Mouse (Mus musculus) urinary bladder, postnatal 25 days (tissue): Measurements from ENCODE around the gene Zbtb17.
A peak's percentile ranks its signal among the peaks of the same experiment; 100 is the strongest.

Source experiments
- DNase-seq: peaks from one replicate; pipeline ENCODE4 v3.0.0; 2022; ENCODE audit warnings: low spot score

Zbtb17 gene

DNA sequence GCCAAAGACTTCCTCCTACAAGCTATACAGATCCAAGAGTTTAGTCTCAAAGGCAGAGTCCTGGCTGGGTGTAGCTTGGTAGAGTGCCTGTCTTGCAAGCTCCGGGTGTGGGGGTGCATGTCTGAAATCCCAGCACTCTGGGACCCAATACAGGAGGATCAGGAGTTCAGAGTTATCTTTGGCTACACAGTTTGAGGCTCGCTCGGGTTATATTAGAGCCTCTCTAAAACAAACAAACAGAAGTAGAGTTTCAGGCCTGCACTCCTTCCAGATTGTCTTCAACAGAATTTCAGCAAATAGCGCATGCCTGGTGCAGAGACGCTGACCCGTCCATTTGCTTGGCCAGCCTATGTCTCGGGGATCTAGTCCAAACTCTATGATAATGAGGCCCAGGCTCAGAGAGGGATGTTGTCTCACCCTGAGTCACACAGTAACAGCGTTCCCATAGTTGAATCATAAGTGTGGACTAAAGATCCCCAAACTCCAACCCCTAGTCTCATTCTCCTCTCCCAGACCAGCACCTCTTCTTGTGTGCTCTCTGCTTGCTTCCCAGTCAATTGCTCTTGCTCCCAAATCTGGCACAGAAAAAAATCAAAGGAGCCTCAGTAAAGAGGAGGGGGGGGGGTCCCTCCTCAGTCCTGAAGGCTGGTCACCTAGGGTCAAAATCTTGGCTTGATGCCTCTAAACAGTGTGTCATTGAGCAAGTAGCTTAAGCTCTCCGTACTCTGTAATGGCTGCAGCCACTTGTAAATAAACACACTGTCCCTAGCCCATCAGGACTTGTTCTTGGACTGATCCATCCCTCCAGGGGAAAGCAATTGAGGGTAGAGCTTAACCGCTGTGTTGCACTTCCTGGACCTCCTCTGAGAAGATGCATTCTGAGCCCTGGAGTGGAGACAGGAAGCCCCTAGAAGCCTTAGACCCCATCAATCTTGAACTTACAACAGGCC lies 17.4 kb upstream of the Zbtb17 start:
- DNase-seq = no peak

DNA sequence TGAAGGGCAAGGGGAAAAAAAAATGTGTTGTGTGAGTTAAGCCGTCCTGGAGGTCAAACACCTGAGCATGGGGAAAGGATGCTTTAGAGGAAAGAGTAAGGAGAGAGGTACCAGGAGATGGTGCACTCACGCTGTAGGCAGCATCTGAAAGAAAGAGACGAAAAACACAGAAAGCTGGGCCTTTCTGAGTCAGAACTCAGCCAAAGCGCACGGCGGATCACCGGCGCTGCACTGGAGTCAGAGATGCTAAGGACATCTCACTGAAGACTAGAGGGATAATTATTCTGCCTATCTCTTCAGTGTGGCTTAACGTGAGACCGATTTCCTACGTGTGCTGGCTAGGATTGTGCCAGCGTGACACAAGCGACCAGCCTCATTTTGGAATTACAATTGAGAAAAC lies 16.5 kb upstream of the Zbtb17 start:
- DNase-seq = no peak

DNA sequence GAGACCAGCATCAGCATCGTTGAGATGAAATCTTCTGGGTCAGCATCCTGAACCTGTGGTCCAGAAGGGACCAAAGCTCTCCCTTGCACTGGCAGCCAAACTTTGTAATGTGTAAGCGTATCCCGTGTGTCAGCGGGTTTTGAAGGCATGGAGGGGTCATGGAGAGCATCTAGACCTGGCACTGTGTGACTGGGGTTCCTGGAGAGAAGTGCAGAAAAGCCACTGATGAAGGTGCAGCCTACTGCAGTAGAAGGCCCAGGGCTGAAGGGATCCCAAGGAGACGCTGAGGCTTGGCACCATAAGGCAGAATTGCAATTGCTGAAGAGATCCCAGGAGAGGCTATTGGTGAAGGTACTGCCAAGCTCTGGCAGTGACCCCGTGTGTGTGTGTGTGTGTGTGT lies 15.1 kb upstream of the Zbtb17 start:
- DNase-seq = no peak

DNA sequence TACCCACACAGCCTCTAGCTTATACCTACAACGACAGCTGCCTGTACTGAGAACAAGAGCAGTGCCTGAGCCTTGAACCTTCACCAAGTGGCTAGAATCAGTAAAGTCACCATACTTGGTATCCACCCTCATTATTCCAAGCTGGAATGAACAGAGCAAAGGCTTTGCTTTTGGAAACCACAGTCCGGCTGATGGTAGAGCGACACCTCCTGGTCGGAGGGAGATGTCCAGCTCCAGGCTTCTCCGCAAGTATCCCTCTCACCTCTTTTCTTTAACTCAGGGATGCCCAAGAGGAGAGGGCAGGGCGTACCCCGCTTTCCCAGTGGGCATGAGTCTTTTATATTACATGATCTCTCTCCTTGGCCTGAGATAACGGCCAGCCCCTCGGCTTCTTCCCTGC lies 14.6 kb upstream of the Zbtb17 start:
- DNase-seq = no peak

GRCm38 (mm10) chr4:141430997-141431396 lies 13.5 kb upstream of the Zbtb17 start:
- peak; percentile 79 for DNase-seq

DNA sequence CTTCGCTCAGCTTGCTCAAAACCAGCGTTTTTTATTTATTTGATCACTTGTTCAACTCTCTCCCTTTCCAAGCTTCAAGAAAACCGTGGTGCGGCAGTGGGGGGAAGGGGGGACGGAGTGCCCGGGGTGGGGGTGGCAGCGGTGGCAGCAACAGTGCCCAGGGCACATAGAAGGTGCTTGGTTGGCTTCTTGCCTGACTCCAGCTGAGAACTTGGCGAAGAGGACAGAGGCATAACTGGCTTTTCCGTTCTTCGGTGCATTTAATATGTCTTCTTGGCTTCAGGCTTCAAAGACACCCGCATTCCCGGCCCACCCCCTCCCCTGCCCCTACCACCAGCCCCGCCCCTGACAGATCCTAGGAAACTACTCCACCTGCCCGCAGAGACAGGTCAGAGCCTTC lies 11.8 kb upstream of the Zbtb17 start:
- no peak for DNase-seq

DNA sequence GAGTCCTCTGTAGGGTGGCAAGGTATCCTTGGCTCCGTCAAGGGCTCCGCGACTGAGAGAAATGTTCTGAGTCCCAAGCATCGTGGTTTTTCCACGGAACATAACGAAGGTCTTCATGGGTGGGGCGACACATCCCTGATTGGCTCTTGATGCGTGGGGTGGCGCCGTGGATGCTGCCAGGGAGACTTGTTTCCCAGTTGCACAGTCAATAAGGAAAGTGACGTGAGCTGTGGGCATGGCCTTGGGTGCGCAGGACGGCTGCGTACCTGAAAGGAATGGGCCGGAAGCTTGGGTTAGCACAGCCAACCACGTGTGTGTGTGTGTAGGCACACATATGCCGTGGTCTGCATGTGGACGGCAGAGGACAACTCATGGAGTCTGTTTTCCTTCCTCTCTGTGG lies 11.3 kb upstream of the Zbtb17 start:
- no peak for DNase-seq

DNA sequence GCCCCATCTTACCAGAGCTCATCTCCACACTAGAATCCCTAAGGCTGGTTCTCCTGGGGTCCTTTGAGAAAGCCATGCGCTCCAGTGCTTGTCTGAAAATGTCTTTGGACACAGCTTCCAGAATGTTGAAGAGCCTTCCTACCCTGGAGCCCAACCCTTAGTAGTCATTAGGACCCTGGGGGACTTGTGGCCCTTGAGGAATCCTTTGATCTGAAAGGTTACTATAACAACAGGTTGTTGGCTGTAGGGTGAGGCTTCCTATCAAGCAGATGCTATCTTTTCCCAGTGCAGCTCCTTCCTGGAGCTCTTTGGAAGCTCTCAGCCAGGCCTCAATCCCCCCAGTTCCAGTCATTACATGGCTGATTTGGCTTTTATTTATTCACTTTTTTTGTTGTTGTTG lies 8.5 kb upstream of the Zbtb17 start, which contains the start of gene Srarp:
Srarp (minus strand) TSS at position 132 of the 400 bp plus-strand sequence.
- DNase-seq = no peak

- DNase-seq = no peak
These were observed 5.2 kb upstream of the Zbtb17 start for GRCm38 (mm10) chr4:141439083-141439803.

DNA sequence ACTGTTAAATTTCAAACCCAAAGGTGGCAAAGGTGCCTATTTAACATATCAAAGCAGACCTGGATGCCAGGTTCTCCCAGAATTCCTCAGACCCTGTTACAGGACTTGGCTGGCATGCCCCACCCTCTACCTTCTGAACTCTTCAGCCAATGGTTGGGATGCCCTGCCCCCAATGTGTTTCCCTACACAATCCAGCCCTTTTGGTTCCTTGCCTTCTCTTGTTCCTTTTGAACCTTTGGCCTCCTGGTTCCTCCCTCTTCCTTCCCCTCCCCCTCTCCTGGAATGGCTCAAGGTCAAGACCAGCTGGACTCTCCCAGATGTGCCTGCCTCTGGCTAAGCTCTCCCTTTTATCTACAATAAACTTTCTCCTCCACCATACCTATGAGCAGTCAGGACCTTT lies 3.6 kb upstream of the Zbtb17 start:
- no peak for DNase-seq

GRCm38 (mm10) chr4:141443641-141444429 lies 619 bp upstream of the Zbtb17 start:
- DNase-seq = no peak

DNA sequence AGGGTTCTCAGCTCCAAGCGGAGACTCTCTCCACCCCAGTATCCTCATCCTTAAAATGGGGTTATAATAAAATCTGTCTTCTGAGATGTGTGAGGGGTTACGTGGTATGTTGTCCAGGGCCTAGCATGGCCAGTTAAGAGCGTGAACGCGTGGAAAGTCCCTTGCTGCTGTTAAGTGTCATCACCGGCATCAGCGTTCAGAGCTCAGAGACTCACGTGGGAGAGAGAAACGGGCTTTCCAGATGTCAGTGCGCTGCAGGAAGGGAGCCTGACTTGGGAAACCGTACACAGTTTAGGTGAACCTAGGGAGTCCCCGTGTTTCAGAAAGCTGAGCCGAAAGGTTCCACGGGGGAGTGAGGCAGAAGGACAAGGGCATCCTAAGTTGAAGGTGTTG lies 870 bp downstream of the Zbtb17 start:
- no peak for DNase-seq

GRCm38 (mm10) chr4:141446211-141446610 lies 1.8 kb downstream of the Zbtb17 start:
- DNase-seq = no peak

DNA sequence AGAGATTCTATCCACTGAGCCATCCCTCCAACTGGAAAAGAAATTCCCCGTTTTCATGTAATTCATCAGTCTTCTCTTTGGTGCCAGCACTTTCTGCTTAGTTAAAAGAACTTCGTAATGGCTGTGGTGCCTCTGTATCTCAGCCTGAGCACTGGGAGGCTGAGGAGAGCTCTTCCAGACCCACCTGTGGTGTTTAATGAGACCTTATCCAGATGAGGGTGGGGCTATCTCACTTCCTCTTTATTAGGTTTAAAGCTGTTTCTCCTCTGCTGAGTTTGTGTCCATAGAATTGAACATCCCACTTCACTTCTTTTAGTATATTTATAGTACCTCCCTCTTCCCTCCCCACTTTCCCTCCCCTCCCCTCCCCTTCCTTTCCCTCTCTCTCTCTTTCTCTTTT lies 6.8 kb downstream of the Zbtb17 start:
- no peak for DNase-seq

GRCm38 (mm10) chr4:141451916-141452450 lies 7.5 kb downstream of the Zbtb17 start:
- DNase-seq = no peak

GRCm38 (mm10) chr4:141454581-141455350 lies 10.3 kb downstream of the Zbtb17 start:
- DNase-seq = no peak

- DNase-seq = no peak
These were observed 11.1 kb downstream of the Zbtb17 start for GRCm38 (mm10) chr4:141455526-141455925.

GRCm38 (mm10) chr4:141456193-141456938 lies 11.9 kb downstream of the Zbtb17 start:
- no peak for DNase-seq

DNA sequence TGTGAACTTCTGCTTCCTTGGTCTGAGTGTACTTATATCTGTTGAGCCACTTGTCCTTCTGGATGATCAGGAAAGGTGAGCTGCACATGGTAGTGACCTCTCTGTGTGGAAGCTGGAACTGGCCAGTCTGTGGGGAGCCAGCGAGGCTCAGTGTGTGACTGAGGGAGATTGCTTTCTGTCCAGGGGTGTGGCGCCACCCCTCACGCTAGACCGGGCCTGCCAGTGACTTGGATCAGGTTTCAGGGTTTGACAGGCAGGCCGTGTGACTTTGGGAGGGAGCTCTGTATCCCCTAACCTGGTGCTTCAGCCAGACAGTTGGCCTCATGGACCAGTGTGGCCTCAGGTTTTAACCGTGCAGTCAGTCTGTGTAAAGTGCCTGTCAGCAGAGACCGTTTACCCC lies 13.8 kb downstream of the Zbtb17 start:
- peak; percentile 46 for DNase-seq

- no peak for DNase-seq
These were observed 14.4 kb downstream of the Zbtb17 start for GRCm38 (mm10) chr4:141458888-141459287.

DNA sequence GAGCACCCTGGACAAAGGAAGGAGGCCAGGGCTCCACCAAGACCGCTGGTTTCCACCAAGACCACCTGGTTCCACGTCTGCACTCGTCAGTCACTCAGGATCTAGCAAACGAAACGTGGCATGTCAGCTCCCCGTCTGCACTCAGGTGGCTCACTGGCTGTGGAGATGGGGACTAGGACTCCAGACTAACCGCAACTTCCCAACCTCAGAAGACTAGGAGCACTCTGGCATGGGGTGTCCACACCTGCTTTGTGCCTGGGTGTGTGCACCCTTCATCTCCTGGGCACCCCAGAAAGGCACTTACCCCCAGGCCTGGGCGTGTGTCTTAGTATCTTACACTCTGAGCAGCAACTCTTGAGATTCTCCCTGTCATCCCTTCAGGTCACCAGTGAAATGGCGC lies 15.3 kb downstream of the Zbtb17 start:
- no peak for DNase-seq
